Mouse (Mus musculus): ENCODE results near the gene Pdpn.

Gene Pdpn

GRCm38 (mm10) chr4:143239615-143240201 lies 59.7 kb downstream of the Pdpn start:
- no peak for DNase-seq (ENCODE audit: low spot score in 2 of 2)

DNA sequence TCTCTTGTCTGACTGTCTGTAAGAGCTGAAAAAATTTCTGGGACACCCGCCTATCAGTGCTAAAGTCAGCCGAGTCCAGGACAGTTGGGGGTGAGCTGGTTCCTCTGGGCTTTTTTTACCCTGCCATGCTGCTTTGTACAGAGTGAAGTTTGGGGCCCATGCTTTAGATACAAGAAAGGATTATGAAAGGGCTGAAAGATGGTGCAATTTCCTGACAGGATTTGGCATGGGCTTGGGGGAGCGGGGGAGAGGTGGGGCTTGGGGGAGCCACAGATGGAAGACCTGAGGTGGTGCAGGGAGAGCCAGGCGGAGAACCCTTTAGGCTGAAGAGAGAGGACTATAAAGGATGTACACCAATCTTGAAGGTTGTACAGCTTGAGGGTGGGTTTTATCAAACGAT lies 60.2 kb downstream of the Pdpn start:
- no peak for DNase-seq (ENCODE audit: low spot score in 2 of 2)

DNA sequence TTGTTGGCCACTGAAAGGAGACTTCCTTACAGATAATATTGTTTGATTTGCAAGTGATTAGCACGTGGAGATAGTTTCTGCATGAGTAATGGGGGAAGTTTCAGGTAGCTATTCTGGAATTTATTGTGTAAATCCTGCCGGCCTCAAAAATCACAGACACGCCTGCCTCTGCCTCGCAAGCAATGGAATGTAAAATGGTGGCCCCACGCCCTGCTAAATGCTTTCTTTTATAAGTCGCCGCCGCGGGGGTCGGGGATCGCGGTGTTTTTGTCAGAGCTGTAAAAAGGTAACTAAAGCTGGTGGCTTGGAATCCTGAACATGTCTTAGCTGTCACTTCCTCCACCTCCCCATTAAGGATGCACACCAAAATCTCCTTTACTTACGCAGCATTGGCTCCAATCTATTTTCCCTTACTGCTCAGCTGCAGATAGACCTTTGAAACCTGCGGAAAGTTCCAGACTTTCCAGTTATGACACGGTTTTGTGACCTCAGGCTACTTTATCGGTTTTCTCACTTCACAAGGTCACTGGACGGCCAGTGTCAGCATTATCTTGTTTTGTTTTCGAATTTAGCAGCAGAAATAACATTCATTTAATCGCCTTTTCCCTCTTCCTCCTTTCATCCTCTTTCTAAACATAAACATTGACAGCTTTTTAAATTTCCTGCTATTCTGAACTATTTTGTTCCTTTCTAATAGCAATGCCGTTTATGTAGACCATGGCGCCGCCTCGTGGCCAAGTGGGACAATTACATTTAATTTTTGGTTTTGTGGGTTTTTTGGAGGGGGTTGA lies 60.9 kb downstream of the Pdpn start:
- no peak for DNase-seq (ENCODE audit: low spot score in 2 of 2)

DNA sequence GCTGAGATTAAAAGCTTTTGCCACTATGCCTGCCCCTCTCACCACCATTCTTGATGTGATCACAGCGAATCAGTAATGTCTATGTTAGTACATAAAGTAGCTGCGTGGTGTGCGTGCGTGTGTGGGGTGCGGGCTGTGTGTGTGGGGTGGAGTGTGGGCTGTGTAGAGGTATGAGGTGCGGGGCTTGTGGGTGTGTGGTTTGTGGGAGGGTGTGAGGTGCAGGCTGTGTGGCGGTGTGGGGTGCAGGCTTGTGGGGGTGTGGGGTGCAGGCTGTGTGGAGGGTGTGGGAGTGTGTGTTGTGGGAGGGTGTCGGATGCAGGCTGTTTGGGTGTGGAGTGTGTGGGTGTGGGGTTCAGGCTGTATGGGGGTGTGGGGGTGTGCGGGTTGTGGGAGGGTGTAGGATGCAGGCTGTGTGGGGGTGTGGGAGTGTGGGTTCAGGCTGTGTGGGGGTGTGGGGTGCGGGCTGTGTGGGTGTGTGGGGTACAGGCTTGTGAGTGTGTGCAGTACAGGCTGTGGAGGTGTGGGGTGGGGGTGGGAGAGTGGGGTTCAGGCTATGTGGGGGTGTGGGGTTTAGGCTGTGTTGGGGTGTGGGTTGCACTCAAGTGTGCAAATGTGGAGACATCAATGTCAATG lies 67.5 kb downstream of the Pdpn start:
- no peak for DNase-seq (ENCODE audit: low spot score in 2 of 2)

DNA sequence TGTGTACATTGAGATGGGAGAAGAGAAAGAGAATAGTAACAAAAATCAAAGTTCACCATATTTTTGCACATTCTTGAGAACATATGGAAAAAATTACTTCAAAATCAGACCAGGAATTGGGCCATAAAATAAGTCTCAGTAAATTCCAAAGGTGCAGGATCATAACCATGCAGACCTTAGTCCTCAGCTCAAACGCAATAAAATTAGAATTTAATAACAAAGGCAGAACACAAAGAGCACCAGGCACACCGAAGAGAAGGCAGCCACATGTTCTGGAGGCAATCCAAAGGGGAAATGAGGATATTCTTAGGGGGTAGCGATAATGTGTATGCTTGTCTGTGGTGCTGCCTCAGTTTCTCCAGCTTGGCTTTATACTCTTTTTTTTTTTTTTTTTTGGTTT lies 68.3 kb downstream of the Pdpn start:
- DNase-seq (ENCODE audit: low spot score in 2 of 2), result no peak

DNA sequence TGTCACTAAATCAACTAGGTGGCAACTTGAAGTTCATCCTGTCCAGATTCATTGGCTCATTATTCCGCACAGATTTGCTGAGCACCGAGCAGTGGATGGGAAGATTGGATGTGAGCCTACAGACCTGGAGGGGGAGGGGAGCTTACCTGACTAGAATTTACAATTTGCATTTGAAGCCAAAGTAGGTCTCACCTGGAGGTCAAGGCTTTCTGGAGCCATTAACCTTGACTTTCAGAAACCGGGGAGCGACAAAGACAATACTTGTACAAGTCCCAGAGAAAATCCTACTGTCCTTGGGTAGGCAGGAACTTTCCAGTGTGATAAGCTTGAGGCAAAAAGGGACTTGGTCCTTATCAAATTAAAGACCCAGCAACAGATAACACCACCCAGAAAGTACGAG lies 71.4 kb downstream of the Pdpn start:
- no peak for DNase-seq (ENCODE audit: low spot score in 2 of 2)

GRCm38 (mm10) chr4:143225886-143226285 lies 73.5 kb downstream of the Pdpn start:
- DNase-seq (ENCODE audit: low spot score in 2 of 2), result no peak

DNA sequence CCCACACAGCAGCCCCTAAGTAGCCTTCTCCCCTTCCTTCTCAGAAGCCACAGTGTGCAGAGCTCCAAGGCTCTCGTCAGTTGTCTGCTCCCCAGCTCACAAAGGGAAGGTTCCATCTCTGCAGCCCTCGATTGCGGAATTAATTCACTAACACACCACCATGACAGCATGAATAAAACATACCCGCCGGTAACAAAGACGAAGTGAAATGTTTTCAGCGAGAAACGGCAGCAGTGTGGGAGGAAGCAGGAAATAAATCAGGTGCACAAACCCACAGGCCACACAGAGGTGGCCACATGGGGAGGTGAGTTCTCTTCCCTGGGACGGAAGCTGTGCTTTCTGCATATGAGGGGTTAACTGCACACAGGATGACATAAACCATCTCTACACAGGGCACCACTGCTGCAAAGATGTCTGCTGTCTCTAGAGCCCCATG lies 80.0 kb downstream of the Pdpn start:
- DNase-seq (ENCODE audit: low spot score in 2 of 2), result no peak

DNA sequence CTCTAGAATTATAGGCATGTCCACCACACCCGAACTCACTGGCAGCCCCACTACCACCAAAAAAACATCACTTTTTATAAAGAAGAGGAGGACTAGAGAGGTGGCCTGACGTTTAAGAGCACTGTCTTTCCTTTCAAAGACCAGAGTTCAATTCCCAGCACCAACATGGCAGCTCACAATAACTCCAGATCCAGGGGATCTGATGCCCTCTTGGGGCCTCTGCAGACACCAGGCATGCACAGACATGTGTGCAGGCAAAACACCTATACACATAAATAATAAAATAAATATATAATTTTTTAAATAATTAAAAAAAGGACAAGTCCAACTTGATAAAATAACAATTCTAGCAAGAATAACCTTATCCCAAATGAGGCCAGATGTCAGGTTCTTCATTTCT lies 80.5 kb downstream of the Pdpn start:
- no peak for DNase-seq (ENCODE audit: low spot score in 2 of 2)
